Mouse (Mus musculus) R1 (cell line): ENCODE results near the gene Ros1.

Experiments
- DNase-seq: peaks from one replicate; pipeline ENCODE4 v3.0.0-alpha.2; 2018; ENCODE audit warnings: low read depth, low spot score

The Ros1 gene

DNA sequence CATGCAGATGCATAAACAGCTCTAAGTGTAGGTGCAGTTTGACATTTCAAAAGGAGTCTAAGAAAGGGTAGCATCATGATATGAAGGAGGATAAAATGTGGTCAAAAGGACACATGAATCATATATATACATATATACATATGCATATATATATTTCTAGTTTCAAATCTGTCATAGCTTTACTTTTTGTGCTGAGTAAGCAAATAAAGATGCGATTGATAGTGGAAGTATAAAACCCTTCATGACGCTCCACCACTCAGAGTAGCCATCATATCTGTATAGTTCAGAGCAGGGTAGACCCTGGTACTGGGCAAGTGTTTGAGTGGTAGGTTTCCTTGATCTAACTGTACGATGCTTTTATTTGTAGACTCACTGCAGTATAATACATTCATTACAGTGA, 35.3 kb downstream of the Ros1 start:
- no peak for DNase-seq

DNA sequence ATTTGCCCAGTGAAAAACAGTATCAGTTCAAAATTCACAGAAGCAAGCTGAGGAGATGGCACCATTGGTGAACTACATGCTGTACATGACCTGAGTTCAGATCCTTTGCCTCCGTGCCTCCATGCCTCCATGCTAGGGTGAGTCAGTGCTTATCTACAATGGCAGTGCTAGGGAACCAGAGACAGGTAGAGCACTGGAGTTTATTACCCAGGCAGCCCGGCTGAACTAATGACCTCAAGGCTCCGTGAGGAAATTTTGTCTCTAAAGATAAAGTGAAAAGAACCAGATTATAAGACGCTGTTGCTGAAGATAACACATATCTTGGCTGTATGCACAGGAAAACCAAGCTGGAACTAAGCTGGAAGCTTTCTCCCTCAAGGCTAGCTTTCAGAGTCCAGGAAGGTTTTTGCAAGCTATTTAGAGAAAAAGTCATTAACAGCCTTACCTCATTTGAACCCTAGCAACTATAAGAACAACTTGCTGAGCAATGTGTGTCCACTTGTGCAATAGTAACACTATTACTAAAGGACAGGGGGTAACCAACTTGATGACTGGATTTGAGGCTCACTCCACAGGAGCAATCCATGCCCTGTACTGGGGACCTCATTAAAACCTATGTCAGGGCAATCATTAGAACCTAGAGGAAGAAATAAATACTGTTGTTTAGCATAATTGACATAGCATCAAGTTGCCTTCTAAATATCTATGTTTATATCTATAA, 61.5 kb downstream of the Ros1 start:
- DNase-seq = no peak

DNA sequence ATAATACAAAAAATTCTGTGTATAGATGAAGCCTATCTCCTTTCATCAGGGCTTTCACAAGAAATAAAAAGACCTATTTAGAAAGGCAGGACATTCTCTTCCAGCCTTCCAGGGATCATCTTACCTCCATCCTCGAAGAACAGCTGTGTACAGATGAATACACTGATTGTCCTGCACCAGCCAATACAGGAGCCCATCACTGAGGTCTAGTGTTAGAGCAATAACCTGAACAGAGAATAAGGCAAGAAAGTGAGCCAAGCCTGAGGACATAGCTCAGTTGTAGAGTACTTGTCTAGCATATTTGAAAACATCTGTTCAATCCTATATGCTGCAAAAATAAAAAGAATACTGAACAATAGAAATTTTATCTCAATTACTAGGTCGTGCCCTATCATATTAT, 64.3 kb downstream of the Ros1 start:
- no peak for DNase-seq

DNA sequence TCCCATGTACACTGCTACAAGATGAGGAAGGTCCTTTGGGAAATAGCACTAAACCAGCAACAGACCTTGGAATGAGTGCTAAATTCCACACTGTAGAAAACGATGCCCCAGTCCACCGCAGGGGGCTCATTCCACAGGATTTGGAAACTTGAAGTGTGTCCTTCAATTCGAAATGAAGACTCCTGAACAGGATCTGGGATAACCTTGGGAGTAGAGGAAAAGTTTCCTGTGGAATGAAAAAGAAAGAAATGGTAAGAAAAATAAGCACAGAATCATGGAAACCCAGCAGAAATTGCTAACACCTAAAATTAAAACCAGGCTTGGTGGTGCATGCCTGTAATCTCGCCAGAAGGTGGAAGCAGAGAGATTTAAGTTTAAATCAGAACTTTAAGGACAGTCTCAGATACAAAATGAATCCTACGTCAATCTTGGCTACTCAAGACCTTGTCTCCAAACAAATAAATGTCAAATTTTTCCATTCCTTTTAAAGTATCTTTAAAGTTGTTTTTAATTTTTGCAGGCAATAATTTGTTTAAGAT, 66.1 kb downstream of the Ros1 start:
- DNase-seq = peak; percentile 54

- DNase-seq = peak; percentile 56
Measured at GRCm38 (mm10) chr10:52106164-52106757, 88.8 kb downstream of the Ros1 start.

- no peak for DNase-seq
Measured at GRCm38 (mm10) chr10:52101273-52101672, 93.8 kb downstream of the Ros1 start.

DNA sequence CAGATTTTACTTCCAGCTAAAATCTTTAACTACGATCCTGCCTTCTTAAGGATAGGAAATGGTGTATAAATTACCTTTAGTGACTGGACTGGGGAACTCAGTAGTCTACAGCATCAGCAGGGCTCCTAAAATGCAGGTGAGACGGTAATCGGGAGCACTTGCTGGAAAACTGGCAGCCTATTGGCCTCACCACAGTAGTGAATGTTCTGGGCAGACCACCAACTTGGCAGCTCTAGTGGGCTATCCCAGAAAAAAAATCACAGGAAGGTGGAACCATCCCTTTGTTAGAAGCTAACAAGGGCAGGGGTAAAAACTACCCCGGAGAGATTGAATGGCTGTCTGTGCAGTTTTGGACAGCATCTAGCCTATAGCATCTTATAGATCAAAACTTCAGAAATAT, 102.9 kb downstream of the Ros1 start:
- DNase-seq = no peak

GRCm38 (mm10) chr10:52086681-52087080, 108.4 kb downstream of the Ros1 start:
- no peak for DNase-seq

GRCm38 (mm10) chr10:52072482-52072881, 122.6 kb downstream of the Ros1 start:
- DNase-seq = peak; percentile 61

GRCm38 (mm10) chr10:52048287-52048686, 146.8 kb downstream of the Ros1 start:
- no peak for DNase-seq

- DNase-seq = no peak
Measured at GRCm38 (mm10) chr10:52043086-52043485, 152.0 kb downstream of the Ros1 start.

DNA sequence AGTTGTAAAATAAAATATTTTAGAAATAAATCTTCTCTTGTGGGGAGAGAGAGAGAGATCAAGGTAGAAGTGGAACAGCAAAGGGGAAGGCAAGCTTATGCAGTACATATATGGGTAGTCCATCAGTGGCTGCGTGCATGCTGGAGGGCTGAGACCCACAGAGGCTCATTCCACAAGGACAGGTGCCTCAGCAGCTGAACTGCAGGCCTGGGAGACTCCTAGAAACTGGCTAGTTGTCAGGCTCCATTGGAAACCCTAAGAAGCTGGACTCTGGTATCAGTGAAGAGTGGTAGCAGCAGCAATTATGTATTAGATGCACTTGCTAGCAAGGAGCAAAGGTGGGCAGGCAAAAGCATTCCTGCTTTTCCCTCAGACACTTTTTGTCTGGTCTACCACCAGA, 155.7 kb downstream of the Ros1 start:
- DNase-seq = no peak

- no peak for DNase-seq
Measured at GRCm38 (mm10) chr10:52033729-52034128, 161.3 kb downstream of the Ros1 start.

DNA sequence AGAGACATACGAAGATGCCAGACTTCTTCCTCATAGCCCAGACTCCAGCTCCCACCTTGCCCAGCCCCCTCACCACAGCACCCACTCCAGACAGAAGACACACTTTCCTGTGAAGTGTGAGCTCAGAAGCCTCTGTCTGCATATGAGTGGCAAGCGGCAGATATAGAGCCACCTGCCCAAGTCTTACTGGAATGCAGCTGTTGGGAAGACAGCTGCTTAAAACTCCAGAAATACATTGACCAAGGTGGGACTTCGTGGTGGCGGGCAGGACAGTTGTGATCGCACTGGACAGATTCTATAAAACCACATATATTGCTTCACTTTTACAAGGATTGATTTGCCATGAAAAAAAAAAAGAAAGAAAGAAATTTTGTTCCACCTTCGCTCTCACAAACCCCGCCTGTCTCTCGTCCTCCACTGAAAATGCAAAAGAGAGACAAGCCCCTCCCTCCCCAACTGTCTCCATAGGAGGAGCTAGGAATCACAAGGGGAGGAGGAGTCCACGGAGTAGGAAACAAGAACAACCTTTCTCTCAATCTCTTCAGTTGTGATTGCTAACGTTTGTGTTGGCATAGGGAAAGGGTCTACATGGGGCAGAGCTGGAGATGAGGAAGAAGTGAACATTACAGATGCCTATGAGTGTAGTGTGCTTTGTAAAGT, 165.5 kb downstream of the Ros1 start:
- DNase-seq = peak; percentile 70

DNA sequence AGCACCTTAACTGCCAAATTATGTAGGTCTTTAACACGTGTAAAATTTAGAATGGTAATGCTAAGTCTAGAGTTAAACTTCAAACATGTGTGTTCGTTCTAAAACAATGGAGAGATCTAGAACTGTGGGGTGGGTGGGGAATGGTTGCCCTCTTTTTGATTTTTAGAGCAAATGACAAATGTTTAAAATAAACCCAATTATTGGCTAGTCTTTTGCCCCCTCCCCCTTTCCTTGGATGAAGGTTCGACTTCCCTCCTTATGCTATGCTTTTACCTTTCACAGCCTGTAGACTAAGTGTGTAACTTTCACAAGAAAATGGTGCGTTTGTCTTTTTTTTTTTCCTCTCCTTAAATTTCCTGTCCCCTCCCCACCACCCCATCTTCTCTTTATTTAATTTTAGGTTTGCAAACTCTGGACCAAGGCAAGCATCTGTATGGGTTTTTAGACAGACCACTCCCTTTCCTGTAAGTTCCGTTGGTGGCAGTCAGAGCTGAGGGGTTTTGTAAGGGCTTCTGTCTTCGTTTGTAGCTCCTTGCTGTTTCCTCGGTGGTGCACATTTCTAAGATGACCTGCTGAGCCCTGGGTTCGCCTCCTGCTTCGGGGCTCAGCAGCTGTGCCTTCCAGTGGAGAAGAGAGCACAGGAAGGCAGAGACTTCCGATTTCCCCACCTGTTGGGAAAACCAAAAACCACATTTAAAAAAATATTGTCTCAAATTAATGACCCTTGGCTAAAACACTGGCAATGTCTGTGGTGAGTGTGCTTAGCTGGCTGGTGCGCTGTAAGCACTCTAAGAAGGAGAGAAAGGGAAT, 166.3 kb downstream of the Ros1 start:
- DNase-seq = no peak

- DNase-seq = peak; percentile 10
Measured at GRCm38 (mm10) chr10:52027161-52028035, 167.6 kb downstream of the Ros1 start.

DNA sequence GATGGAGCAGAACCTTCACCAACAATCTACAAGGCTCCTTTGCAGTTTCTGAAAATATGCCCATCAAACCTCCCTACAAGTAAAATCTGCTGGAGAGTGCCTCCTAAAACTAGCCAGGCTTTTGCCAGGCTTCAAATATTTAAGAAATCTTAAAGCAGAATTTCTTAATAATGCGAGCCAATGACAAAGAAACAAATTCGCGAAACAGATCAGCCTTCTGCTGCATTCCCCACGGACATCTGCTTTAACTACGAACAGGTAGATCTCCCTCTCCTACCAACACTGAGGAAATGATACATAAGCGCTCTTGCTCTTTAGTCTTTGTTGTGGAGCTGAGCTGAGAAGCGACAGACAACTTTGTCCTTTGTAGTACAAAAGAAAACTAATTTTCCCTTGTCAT, 169.2 kb downstream of the Ros1 start:
- DNase-seq = no peak

DNA sequence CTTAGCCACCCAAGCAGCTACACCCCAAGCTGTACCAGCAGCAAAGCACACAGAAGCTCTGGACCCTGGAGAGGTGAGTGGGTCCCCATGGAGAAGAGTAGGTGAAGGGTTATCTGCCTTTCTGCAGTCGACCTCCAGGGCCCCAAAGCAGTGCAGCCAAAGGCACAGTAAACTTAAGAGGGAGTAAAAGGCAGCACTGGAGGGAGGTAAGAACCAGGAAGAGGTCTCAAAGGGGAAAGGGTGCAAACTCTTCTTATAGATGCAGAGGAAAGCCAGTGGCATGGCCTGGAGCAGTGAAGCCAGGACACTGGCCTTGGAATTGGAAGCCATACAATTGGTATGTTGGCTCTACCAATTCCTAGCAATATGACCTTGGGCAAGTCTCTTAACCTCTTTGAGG, 169.8 kb downstream of the Ros1 start:
- no peak for DNase-seq

- no peak for DNase-seq
Measured at GRCm38 (mm10) chr10:52024053-52024410, 171.0 kb downstream of the Ros1 start.

DNA sequence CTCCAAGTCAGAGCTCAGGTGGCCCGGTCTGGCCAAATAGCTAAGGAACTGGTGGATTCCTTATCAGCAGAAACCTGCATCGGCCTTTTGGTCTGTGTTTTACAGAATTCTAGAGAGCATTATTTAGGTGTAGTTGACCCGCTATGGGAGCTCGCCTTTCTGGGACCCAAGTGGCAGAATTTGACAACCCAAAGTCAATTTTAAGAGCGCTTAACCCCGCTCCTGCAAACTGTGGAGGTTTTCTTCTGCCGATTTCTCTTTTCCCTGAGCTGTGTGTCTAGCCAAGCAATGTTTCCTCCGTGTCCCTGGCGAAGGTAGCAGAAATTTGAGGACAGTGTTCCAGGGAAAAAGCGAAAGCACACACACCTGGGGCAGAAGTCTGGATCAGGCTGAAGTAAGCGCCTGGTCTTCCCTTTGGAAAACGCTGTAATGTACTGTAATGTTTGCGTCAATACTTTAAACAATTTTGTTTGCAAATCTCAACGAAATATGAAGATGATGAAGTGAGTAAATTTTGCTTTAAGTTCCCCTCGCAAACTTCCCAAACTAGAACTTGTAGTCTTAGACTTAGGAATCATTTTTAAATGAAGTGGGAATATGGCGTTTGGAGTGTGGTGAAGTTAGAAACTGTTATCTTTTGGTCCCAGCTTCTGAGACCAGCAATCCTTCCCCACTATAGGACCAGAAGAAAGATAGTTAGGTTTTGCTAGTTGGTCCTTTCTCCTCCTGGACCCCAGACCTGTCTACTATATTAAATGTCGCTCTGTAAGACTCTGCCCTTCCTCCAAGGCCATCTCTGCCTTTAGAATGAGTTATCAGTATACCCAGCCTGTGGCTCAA, 171.6 kb downstream of the Ros1 start:
- DNase-seq = no peak
